Mouse (Mus musculus): Measurements from ENCODE around the gene Gm4707.

- no peak for TF ChIP-seq CTCF (IDR thresholded peaks at IDR 0.05; ENCODE audit: extremely low read depth, insufficient read length, insufficient replicate concordance, low read depth, low read length)
- TF ChIP-seq POLR2A (IDR thresholded peaks at IDR 0.05; ENCODE audit: low read depth, low read length): no peak
These were observed 26.6 kb upstream of the Gm4707 start for GRCm38 (mm10) chr17:71486231-71486851.
